Mouse (Mus musculus) urinary bladder, adult 2 months (tissue): ENCODE results near the gene Cacng8. TPM values are rescaled to one million over a fixed set of nuclear protein-coding genes. Genes with fewer than 3 reads are reported as not detected.

Source experiments
- DNase-seq: peaks from one replicate; pipeline ENCODE4 v3.0.0; 2022; ENCODE audit warnings: low spot score
- polyA plus RNA-seq: library from polyadenylated mRNA; depleted of rRNA; stranded (reverse); fragments of >200 nt; gene quantifications from 2 replicates; pipeline ENCODE4 v1.2.3, GENCODE M21; 2012; rRNA removed

The Cacng8 gene
- polyA plus RNA-seq, 1 experiment = 0.15 TPM

GRCm38 (mm10) chr7:3432066-3432465, 41.6 kb downstream of the Cacng8 start:
- DNase-seq = no peak

- no peak for DNase-seq
Measured at GRCm38 (mm10) chr7:3437941-3438340, 47.5 kb downstream of the Cacng8 start.

GRCm38 (mm10) chr7:3439984-3440383, 49.5 kb downstream of the Cacng8 start:
- no peak for DNase-seq

- no peak for DNase-seq
Measured at GRCm38 (mm10) chr7:3440526-3440925, 50.0 kb downstream of the Cacng8 start.

- DNase-seq = no peak
Measured at GRCm38 (mm10) chr7:3442476-3443062, 52.1 kb downstream of the Cacng8 start.

GRCm38 (mm10) chr7:3444678-3445077, 54.2 kb downstream of the Cacng8 start:
- no peak for DNase-seq

- DNase-seq = no peak
Measured at GRCm38 (mm10) chr7:3446584-3446983, 56.1 kb downstream of the Cacng8 start.

- no peak for DNase-seq
Measured at GRCm38 (mm10) chr7:3447026-3447425, 56.5 kb downstream of the Cacng8 start.

- DNase-seq = peak; percentile 43
Measured at GRCm38 (mm10) chr7:3448737-3449454, 58.4 kb downstream of the Cacng8 start.

- no peak for DNase-seq
Measured at GRCm38 (mm10) chr7:3450671-3451070, 60.2 kb downstream of the Cacng8 start.

GRCm38 (mm10) chr7:3451161-3451560, 60.7 kb downstream of the Cacng8 start:
- DNase-seq = no peak

- no peak for DNase-seq
Measured at GRCm38 (mm10) chr7:3452821-3453485, 62.5 kb downstream of the Cacng8 start.

- no peak for DNase-seq
Measured at GRCm38 (mm10) chr7:3453486-3454183, 63.2 kb downstream of the Cacng8 start.

GRCm38 (mm10) chr7:3457111-3457840, 66.8 kb downstream of the Cacng8 start:
- no peak for DNase-seq

- no peak for DNase-seq
Measured at GRCm38 (mm10) chr7:3457841-3458217, 67.3 kb downstream of the Cacng8 start.

- no peak for DNase-seq
Measured at GRCm38 (mm10) chr7:3460261-3460660, 69.8 kb downstream of the Cacng8 start.

- DNase-seq = no peak
Measured at GRCm38 (mm10) chr7:3463306-3463705, 72.8 kb downstream of the Cacng8 start.

Other genes starting within 250 kb of the Cacng8 start
- gene AU018091, start 221.5 kb upstream of the Cacng8 start, polyA plus RNA-seq = 0.01 and 0.03 TPM in 2 replicates
- 0.04 TPM in 1 of 2 replicates, not detected in the other for gene Nlrp12, start 140.9 kb upstream of the Cacng8 start, polyA plus RNA-seq
- 303 and 327 TPM in 2 replicates for gene Myadm, start 101.6 kb upstream of the Cacng8 start, polyA plus RNA-seq
- gene Prkcg, start 101.5 kb upstream of the Cacng8 start, polyA plus RNA-seq = 1.6 and 2.4 TPM in 2 replicates
- gene Cacng7, start 57.7 kb upstream of the Cacng8 start, polyA plus RNA-seq = 11.8 and 21.5 TPM in 2 replicates
- gene Cacng6, start 33.5 kb downstream of the Cacng8 start, polyA plus RNA-seq = not detected in 2 replicates
- 0.07 and 0.10 TPM in 2 replicates for gene Tarm1, start 111.9 kb downstream of the Cacng8 start, polyA plus RNA-seq
- gene Oscar, start 225.5 kb downstream of the Cacng8 start, polyA plus RNA-seq = 0.43 and 0.44 TPM in 2 replicates
- 262 and 303 TPM in 2 replicates for gene Ndufa3, start 226.7 kb downstream of the Cacng8 start, polyA plus RNA-seq
- 23.2 and 25.4 TPM in 2 replicates for gene Tfpt, start 239.2 kb downstream of the Cacng8 start, polyA plus RNA-seq
- 43.2 and 43.7 TPM in 2 replicates for gene Prpf31, start 239.3 kb downstream of the Cacng8 start, polyA plus RNA-seq